Mouse (Mus musculus): Measurements from ENCODE around the gene Skida1. TPM values are rescaled to one million over a fixed set of nuclear protein-coding genes. Genes with fewer than 3 reads are reported as not detected.

Gene Skida1
- polyA plus RNA-seq, 1 experiment = 25.4 TPM

DNA sequence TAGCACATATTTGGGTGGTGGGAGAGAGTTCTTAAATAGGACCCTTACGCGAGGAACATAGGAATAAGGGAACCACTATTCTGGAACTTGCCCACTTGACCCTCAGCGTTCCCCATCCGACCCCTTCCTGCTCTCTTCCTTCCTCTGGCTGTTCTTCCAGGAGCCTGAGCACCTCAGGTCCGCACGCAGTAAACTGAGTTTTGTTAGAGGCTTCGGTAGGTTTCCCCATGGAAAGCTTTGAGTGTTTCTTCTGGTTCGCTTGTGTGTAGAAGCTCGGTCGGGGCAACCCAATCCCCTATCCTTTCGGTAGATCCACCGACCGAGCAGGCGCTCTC, 23.1 kb downstream of the Skida1 start:
- DNase-seq (ENCODE audit: low read depth) = no peak
- TF ChIP-seq CTCF (IDR thresholded peaks at IDR 0.05; ENCODE audit: borderline replicate concordance, extremely low read depth, insufficient read depth, insufficient read length) (no peak), POLR2A (IDR thresholded peaks at IDR 0.05; ENCODE audit: borderline replicate concordance, extremely low read depth, insufficient read depth, insufficient read length, poor library complexity, severe bottlenecking) (no peak)

GRCm38 (mm10) chr2:18025116-18025515, 23.7 kb downstream of the Skida1 start:
- peak; percentile 58 for DNase-seq (ENCODE audit: low read depth)
- no peak for TF ChIP-seq POLR2A (IDR thresholded peaks at IDR 0.05; ENCODE audit: borderline replicate concordance, extremely low read depth, insufficient read depth, insufficient read length, poor library complexity, severe bottlenecking)
- no peak for TF ChIP-seq CTCF (IDR thresholded peaks at IDR 0.05; ENCODE audit: borderline replicate concordance, extremely low read depth, insufficient read depth, insufficient read length)

DNA sequence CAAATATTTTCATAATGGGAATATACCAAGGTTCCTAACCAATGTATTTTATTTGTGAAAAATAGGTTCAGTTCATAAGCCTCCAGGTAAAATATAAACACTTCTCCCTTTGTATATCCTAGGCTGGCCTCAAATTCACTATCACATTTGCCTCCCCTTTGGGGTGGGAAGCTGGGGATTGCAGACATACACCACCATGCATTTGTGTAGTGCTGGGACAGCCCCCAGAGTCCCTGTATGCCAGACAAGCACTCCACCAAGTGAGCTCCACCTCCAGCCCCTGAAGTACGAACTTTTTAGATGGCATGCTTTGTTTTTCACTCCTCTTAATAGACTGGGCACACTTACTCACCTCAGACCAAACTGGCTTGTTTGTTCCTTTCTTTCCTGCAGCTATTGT, 26.0 kb downstream of the Skida1 start:
- no peak for DNase-seq (ENCODE audit: low read depth)
- no peak for TF ChIP-seq POLR2A (IDR thresholded peaks at IDR 0.05; ENCODE audit: borderline replicate concordance, extremely low read depth, insufficient read depth, insufficient read length, poor library complexity, severe bottlenecking)
- no peak for TF ChIP-seq CTCF (IDR thresholded peaks at IDR 0.05; ENCODE audit: borderline replicate concordance, extremely low read depth, insufficient read depth, insufficient read length)

DNA sequence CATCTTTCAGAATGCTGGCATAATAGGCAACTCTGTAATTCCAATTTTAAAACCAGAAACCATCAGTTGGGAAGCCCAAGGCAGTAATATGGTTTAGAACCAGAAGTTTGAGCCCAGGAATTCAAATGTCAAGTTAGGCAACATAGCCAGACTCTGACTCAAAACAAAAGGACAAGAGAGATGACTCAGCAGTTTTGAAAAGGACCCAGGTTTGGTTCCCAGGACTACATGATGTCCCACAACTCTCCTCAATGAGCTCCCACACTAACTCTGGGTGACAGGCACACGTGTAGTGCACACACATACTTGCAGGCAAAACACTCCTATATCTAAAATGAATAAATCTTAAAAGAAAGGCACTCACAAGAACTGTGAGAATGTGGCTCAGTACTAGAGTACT, 29.7 kb downstream of the Skida1 start:
- TF ChIP-seq POLR2A (IDR thresholded peaks at IDR 0.05; ENCODE audit: borderline replicate concordance, extremely low read depth, insufficient read depth, insufficient read length, poor library complexity, severe bottlenecking) (no peak), CTCF (IDR thresholded peaks at IDR 0.05; ENCODE audit: borderline replicate concordance, extremely low read depth, insufficient read depth, insufficient read length) (no peak)
- no peak for DNase-seq (ENCODE audit: low read depth)

GRCm38 (mm10) chr2:18017321-18017720, 31.5 kb downstream of the Skida1 start:
- TF ChIP-seq CTCF (IDR thresholded peaks at IDR 0.05; ENCODE audit: borderline replicate concordance, extremely low read depth, insufficient read depth, insufficient read length) (no peak), POLR2A (IDR thresholded peaks at IDR 0.05; ENCODE audit: borderline replicate concordance, extremely low read depth, insufficient read depth, insufficient read length, poor library complexity, severe bottlenecking) (no peak)
- DNase-seq (ENCODE audit: low read depth) = no peak

DNA sequence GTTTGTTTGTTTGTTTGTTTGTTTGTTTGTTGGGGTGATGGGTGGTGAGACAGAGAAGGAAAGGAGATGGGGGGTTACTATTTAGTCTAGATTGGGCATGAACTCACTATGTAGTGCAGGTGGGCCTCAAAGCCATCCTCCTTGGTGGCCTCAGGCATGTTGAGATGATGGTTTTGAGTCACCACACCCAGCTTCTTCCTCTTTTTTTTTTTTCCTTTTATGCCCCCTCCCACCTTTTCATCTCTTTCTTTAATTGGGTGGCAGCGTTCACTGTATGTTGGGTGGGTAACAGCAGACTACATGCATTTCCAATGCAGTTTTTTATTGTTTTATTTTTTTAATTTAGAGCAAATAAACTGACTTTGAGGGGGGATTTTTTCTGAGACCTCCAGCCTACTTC, 32.2 kb downstream of the Skida1 start:
- no peak for DNase-seq (ENCODE audit: low read depth)

DNA sequence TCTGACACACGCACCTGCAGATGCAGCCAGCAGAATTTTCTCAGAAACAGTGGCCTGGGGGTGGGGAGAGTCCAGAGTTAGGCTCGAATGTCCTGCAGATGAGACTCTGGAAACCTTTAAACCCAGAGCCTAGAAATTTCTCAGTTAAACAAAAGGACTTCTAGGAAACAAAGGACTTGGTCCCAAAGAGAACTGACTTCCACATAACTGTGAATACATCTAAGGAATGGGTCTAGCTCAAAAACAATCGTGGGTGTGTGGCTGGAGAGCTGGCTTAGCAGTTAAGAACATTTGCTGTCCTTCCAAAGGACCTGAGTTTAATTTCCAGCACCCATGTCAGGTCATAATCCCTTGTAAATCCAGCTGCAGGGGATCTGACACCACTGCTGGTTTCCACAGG, 33.3 kb downstream of the Skida1 start:
- DNase-seq (ENCODE audit: low read depth) = no peak
- no peak for TF ChIP-seq POLR2A (IDR thresholded peaks at IDR 0.05; ENCODE audit: borderline replicate concordance, extremely low read depth, insufficient read depth, insufficient read length, poor library complexity, severe bottlenecking)

More for the DNA sequence above, 32.2 kb downstream of the Skida1 start:
- TF ChIP-seq POLR2A (IDR thresholded peaks at IDR 0.05; ENCODE audit: borderline replicate concordance, extremely low read depth, insufficient read depth, insufficient read length, poor library complexity, severe bottlenecking) (no peak), CTCF (IDR thresholded peaks at IDR 0.05; ENCODE audit: borderline replicate concordance, extremely low read depth, insufficient read depth, insufficient read length) (no peak)

DNA sequence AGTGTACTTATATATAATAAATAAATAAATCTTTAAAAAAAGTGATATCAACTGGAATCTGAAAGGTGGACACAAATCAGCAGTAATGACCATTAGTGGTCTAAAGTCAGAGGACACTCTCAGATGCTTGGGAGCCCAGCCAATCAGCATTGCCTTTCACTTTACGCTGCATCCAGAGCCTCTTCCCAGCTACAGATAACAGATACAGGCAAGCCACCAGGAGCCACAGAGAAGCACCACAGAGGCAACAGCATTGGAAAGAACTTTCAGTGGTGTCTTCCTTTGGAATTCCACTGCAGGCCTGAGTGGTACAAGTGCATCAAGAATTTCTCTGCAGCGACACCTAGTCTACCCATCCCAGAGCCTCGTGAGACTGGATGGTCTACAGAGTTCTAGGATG, 36.0 kb downstream of the Skida1 start:
- TF ChIP-seq CTCF (IDR thresholded peaks at IDR 0.05; ENCODE audit: borderline replicate concordance, extremely low read depth, insufficient read depth, insufficient read length) (no peak), POLR2A (IDR thresholded peaks at IDR 0.05; ENCODE audit: borderline replicate concordance, extremely low read depth, insufficient read depth, insufficient read length, poor library complexity, severe bottlenecking) (no peak)
- DNase-seq (ENCODE audit: low read depth) = no peak

DNA sequence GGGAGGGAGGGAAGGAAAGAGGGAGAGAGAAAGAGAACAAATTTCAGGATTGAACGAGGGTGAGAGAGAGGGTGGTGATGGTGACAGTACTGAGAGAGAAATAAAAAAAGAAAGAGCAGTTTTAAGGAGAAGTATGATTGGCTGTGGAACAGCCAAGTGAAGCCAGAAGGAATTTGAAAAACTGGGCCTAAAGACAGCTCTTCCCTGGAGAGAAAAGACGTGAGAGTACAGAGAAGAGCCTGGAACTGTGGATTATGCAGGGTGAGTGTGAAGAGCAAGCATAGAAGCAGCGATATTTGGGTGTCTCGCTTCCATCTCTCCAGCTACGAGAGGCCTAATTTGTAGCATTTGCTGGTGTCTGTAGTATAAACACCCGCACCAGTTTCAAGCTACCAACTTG, 37.6 kb downstream of the Skida1 start:
- TF ChIP-seq CTCF (IDR thresholded peaks at IDR 0.05; ENCODE audit: borderline replicate concordance, extremely low read depth, insufficient read depth, insufficient read length) = no peak
- no peak for TF ChIP-seq POLR2A (IDR thresholded peaks at IDR 0.05; ENCODE audit: borderline replicate concordance, extremely low read depth, insufficient read depth, insufficient read length, poor library complexity, severe bottlenecking)
- DNase-seq (ENCODE audit: low read depth) = peak; percentile 8

DNA sequence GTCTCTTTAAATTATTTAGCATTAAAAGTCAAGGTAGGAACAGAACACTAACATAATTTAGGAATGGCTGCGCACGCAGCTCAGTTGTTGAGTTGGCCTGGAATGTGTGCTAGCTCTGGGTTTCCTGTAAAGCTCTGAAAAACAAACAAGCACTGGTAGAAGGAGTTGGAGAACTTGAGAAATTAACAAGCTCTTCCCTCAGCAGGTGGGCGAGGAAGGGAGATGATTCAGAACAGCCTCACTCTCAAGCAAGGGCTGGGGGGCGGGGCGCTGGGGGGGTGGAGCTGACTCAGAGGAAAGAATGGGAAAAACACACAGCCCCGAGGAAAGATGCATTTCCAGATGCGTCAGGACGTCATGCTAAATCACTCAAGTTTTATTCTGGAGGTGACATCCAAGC, 43.7 kb downstream of the Skida1 start:
- TF ChIP-seq CTCF (IDR thresholded peaks at IDR 0.05; ENCODE audit: borderline replicate concordance, extremely low read depth, insufficient read depth, insufficient read length) (no peak), POLR2A (IDR thresholded peaks at IDR 0.05; ENCODE audit: borderline replicate concordance, extremely low read depth, insufficient read depth, insufficient read length, poor library complexity, severe bottlenecking) (no peak)
- peak; percentile 18 for DNase-seq (ENCODE audit: low read depth)

DNA sequence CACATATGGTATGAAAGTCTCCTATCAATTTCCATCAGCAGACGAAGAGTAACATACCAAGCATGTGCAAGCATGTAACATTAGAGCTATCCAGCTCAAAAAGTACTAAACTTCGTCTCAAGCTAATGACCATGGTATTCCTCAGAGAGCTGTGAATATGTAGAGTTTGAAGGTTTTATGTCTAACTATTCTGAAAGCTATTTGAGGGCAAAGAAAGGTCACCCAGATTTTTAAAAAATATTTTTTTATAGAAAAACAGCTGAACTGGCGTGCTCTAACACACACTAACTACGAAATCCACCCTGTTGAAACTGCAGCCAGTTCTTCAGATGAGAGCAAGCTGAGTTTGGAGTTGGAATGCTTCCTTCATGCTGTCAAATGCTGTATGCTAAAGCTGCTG, 44.6 kb downstream of the Skida1 start:
- no peak for DNase-seq (ENCODE audit: low read depth)
- TF ChIP-seq POLR2A (IDR thresholded peaks at IDR 0.05; ENCODE audit: borderline replicate concordance, extremely low read depth, insufficient read depth, insufficient read length, poor library complexity, severe bottlenecking) = no peak
- TF ChIP-seq CTCF (IDR thresholded peaks at IDR 0.05; ENCODE audit: borderline replicate concordance, extremely low read depth, insufficient read depth, insufficient read length) = no peak

DNA sequence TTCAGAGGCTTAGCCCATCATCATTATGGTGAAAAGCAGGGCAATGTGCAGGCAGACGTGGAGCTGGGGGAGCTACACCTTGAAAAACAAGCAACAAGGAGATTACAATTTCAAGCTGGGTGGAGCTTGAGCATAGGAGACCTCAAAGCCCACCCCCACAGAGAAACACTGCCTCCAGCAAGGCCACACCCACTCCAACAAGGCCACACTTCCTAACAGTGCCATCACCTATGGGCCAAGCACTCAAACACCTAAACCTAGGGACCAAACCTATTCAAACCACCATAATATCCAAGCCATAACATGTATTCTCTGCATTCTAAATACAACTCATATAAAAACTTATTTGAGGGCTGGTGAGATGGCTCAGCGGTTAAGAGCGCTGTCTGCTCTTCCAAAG, 46.5 kb downstream of the Skida1 start:
- no peak for DNase-seq (ENCODE audit: low read depth)
- TF ChIP-seq CTCF (IDR thresholded peaks at IDR 0.05; ENCODE audit: borderline replicate concordance, extremely low read depth, insufficient read depth, insufficient read length) = no peak
- TF ChIP-seq POLR2A (IDR thresholded peaks at IDR 0.05; ENCODE audit: borderline replicate concordance, extremely low read depth, insufficient read depth, insufficient read length, poor library complexity, severe bottlenecking) = no peak

GRCm38 (mm10) chr2:17996858-17997257, 52.0 kb downstream of the Skida1 start, which contains the start of gene H2al2a:
Gene H2al2a (minus strand): TSS chr2:17996958.
- DNase-seq (ENCODE audit: low read depth) = no peak
- TF ChIP-seq POLR2A (IDR thresholded peaks at IDR 0.05; ENCODE audit: borderline replicate concordance, extremely low read depth, insufficient read depth, insufficient read length, poor library complexity, severe bottlenecking) (no peak), CTCF (IDR thresholded peaks at IDR 0.05; ENCODE audit: borderline replicate concordance, extremely low read depth, insufficient read depth, insufficient read length) (no peak)

Other genes starting within 250 kb of the Skida1 start
- gene H2al2a, start 52.1 kb downstream of the Skida1 start, polyA plus RNA-seq (2012; rRNA removed) = 0.16 TPM in 1 of 2 replicates, not detected in the other
- 5.5 and 6.1 TPM in 2 replicates for gene A930004D18Rik, start 11.3 kb downstream of the Skida1 start, polyA plus RNA-seq (2012; rRNA removed)
- 41.1 and 49.4 TPM in 2 replicates for gene Mllt10, start 6.2 kb upstream of the Skida1 start, polyA plus RNA-seq (2012; rRNA removed)